Mouse (Mus musculus) ES-E14 (cell line): Measurements from ENCODE around the gene Hyal1. TPM values are rescaled to one million over a fixed set of nuclear protein-coding genes. Genes with fewer than 3 reads are reported as not detected.

ENCODE experiments used
- DNase-seq: peaks from one replicate; pipeline ENCODE4 v3.0.0-alpha.2; 2013; ENCODE audit warnings: low read depth, low spot score
- H3K27ac ChIP-seq: 2 replicates; pipeline ENCODE4 v1.5.1; 2012; ENCODE audit warnings: low read depth, mild to moderate bottlenecking, low read length, moderate library complexity, mixed read lengths; ENCODE audit not compliant: poor library complexity, insufficient read depth, severe bottlenecking
- H3K36me3 ChIP-seq: 2 replicates; pipeline ENCODE4 v1.6.1; 2012; ENCODE audit warnings: mild to moderate bottlenecking, low read length, moderate library complexity, mixed read lengths; ENCODE audit not compliant: control insufficient read depth, poor library complexity, insufficient read depth, severe bottlenecking
- H3K4me1 ChIP-seq, 2 experiments: fragments of 150-350 bp in 1 of 2; sonication (generic) in 1 of 2; 2 replicates each; pipeline ENCODE4 v1.6.1; 2012; ENCODE audit warnings: low read length in 2 of 2, mild to moderate bottlenecking in 1 of 2, mixed read lengths in 1 of 2; ENCODE audit not compliant: control insufficient read depth in 2 of 2, insufficient read depth in 2 of 2, poor library complexity in 1 of 2
- H3K4me3 ChIP-seq, 2 experiments: fragments of 150-350 bp in 1 of 2; sonication (generic) in 1 of 2; 2 replicates each; pipeline ENCODE4 v1.5.1; 2012; ENCODE audit warnings: low read length in 2 of 2, low read depth in 1 of 2, mild to moderate bottlenecking in 1 of 2, mixed read lengths in 1 of 2; ENCODE audit not compliant: insufficient read depth in 1 of 2, poor library complexity in 1 of 2, severe bottlenecking in 1 of 2
- H3K9ac ChIP-seq: 2 replicates; pipeline ENCODE4 v1.6.1; 2012; ENCODE audit warnings: low read depth, mild to moderate bottlenecking, low read length, mixed read lengths; ENCODE audit not compliant: poor library complexity, insufficient read depth, severe bottlenecking
- H3K9me3 ChIP-seq: fragments of 150-350 bp; sonication (generic); 2 replicates; pipeline ENCODE4 v1.6.1; 2012; ENCODE audit warnings: low read depth, mild to moderate bottlenecking, low read length; ENCODE audit not compliant: control insufficient read depth, insufficient read depth
- CHD2 ChIP-seq: IDR thresholded peaks from 2 replicates; pipeline ENCODE4 v1.6.1; 2014; ENCODE audit warnings: mild to moderate bottlenecking, low read depth, low read length, inconsistent platforms
- HCFC1 ChIP-seq: IDR thresholded peaks from 2 replicates; pipeline ENCODE4 v1.6.1; 2012; ENCODE audit warnings: low read length, inconsistent platforms, borderline replicate concordance; ENCODE audit not compliant: insufficient read depth
- MAFK ChIP-seq: IDR thresholded peaks from 2 replicates; pipeline ENCODE4 v1.6.1; 2014; ENCODE audit warnings: mild to moderate bottlenecking, low read depth, low read length, inconsistent platforms; ENCODE audit not compliant: insufficient read depth
- ZC3H11A ChIP-seq: IDR thresholded peaks from 2 replicates; pipeline ENCODE4 v1.6.1; 2012; ENCODE audit warnings: low read depth, mild to moderate bottlenecking, inconsistent platforms, low read length, borderline replicate concordance
- ZNF384 ChIP-seq: IDR thresholded peaks from 2 replicates; pipeline ENCODE4 v1.6.1; 2012; ENCODE audit warnings: low read depth, low read length, inconsistent platforms
- in situ Hi-C, 2 experiments: fragments of 600-800 bp; cut with MboI; formaldehyde crosslinking; loops; one replicate each; pipeline ENCODE4 v1.15.1; 2025; ENCODE audit warnings: low sequenced_read_pairs in 2 of 2, inconsistent platforms in 1 of 2; ENCODE audit not compliant: unreplicated experiment in 2 of 2
- total RNA-seq: library from RNA; depleted of rRNA; stranded (reverse); fragments of 300-350 nt; gene quantifications from 2 replicates; pipeline ENCODE4 v1.2.3, GENCODE M21; 2012

Hyal1 gene
- total RNA-seq, 1 experiment: 11.8 TPM

DNA sequence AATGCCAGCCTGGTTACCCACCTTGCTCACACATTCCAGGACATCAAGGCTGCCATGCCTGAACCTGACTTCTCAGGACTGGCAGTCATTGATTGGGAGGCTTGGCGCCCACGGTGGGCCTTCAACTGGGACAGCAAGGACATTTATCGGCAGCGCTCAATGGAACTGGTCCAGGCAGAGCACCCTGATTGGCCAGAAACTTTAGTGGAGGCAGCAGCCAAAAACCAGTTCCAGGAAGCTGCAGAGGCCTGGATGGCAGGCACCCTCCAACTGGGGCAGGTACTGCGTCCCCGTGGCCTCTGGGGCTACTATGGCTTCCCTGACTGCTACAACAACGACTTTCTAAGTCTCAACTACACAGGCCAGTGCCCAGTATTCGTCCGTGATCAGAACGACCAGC is 1.1 kb downstream of the Hyal1 start:
- Histone ChIP-seq H3K9ac (no peak overlapping the region), H3K4me1 (peaks cover 2 to 22% of the 10 kb centered on the region in 2 experiments; a peak in 2 of 4 replicates), H3K4me3 (no peak overlapping the region), H3K36me3 (no peaks in the 10 kb centered on the region; the same call in 1 of the 2 replicates), H3K27ac (no peak overlapping the region), H3K9me3 (no peaks in the 10 kb centered on the region)
- no peak for TF ChIP-seq ZC3H11A
- no peak for DNase-seq
- in situ Hi-C loops: no loop called here

DNA sequence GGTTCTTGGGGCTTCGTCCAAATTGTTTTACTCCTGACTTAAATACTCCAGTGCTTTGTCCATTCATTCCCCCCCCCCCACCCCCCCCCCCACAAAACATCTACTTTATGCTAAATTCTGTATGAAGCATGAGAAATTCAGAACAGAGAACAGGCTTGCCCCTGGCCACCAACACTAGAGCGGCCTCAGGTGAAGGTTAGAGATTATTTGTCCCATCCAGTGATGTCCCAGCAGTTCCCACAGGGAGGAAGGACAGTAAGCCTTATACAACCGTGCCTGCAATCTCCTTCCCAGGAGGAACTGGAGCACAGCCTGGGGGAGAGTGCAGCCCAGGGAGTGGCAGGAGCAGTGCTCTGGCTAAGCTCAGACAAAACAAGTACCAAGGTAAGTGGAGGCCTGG is 1.9 kb downstream of the Hyal1 start, which contains the start of gene Naa80:
Gene Naa80 (plus strand): TSS at position 301 of the 400 bp plus-strand sequence.
- Histone ChIP-seq H3K27ac (no peak within 1 kb of the TSS), H3K36me3 (no peaks in the 10 kb centered on the region; the same call in 1 of the 2 replicates), H3K4me3 (no peak within 1 kb of the TSS), H3K4me1 (peaks cover 2 to 22% of the 10 kb centered on the region in 2 experiments; a peak in 2 of 4 replicates), H3K9me3 (no peaks in the 10 kb centered on the region), H3K9ac (0 out of 2 replicates have a peak within 1 kb of the TSS, but pooled peaks have one; percentile 3)
- no peak for DNase-seq
- TF ChIP-seq ZNF384 (no peak), HCFC1 (no peak), CHD2 (no peak), MAFK (no peak), ZC3H11A (no peak)
- in situ Hi-C loops: no loop called here

DNA sequence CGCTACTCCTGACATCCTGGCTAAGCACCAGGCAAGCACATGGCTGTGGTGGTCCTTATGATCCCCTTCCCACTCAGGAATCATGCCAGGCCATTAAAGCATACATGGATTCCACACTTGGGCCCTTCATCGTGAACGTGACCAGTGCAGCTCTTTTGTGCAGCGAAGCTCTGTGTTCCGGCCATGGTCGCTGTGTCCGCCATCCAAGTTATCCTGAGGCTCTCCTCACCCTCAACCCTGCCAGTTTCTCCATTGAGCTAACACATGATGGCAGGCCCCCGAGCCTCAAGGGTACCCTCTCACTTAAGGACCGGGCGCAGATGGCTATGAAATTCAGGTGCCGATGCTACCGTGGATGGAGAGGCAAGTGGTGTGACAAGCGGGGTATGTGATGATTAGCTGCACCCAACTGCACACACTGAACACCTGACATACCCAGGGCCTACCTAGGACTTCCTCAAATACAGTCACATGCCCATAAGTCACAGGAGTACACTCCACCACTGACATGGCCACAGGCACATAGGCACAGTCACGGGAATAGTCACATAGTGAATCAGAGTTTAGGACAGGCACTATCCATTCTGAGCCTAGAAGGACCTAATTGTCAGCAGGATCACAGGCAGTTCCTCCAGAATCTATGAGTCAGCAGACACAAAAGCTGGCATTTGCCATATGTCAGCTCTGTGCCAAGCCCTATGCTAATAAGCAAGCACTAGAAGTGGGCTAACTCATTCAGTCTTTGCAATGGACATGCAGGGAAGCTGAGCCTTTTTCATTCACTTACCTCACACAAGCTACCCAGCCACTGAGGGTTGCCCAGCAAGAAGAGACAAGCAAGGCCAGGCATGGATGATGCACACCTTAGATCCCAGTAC is 2.5 kb downstream of the Hyal1 start:
- H3K4me3 ChIP-seq: no peak overlapping the region
- no peaks in the 10 kb centered on the region for H3K9me3 ChIP-seq
- TF ChIP-seq CHD2 (no peak), HCFC1 (no peak), MAFK (no peak), ZC3H11A (no peak), ZNF384 (no peak)
- H3K4me1 ChIP-seq: peaks cover 2 to 22% of the 10 kb centered on the region in 2 experiments; a peak in 2 of 4 replicates
- H3K27ac ChIP-seq: no peak overlapping the region
- H3K36me3 ChIP-seq: no peaks in the 10 kb centered on the region; the same call in 1 of the 2 replicates
- H3K9ac ChIP-seq: 0 out of 2 replicates have a peak overlapping the region, but pooled peaks have one; percentile 3
- no peak for DNase-seq
- in situ Hi-C loops: no loop called here

DNA sequence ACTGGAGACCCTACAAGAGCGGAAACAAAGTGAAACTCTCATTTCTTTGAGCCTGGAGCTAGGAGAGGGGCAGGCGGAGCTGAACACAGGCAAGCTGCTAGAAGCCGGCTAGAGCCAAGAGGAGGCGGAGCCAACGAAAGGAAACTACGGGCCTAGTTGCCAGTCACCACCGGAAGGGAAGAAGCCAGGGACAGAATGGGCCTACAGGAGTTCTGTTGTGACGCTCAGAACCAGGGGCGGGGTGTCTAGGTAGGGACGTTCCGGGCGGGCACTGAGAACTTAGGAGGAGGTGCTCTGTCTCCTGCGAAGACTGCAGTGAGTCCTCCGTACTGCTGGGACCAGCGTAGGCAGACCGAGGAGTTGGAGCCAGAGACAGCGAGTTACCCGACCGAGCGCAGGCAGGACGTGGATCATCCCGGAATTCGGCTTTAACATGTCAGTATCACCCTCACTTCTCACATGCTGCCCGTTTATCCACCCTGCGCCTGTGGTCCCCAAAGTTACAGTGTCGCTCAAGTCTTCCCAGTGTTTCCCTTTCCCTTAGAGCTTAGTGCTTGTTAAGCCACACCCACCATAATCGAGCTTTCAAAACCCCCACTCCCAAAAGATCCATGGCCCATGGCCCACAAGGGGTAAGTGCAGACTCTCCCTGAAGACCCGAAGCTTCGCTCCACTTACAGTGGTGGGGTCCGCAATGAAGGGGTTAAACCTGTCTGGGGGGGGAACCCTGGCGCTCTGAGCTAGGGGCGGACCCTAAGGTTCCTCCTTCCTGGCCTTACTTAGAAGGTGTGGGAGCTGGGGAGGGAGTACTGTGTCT is 4.0 kb downstream of the Hyal1 start, which contains the start of gene Hyal3:
Gene Hyal3 (plus strand): TSS at position 318 of the 817 bp plus-strand sequence.
- peaks cover 2 to 21% of the 10 kb centered on the region in 2 experiments; a peak in 1 of 4 replicates for H3K4me1 ChIP-seq
- H3K27ac ChIP-seq: peak within 1 kb of the TSS; percentile 51
- H3K9me3 ChIP-seq: no peaks in the 10 kb centered on the region
- in situ Hi-C loops: no loop called here
- no peaks in the 10 kb centered on the region; the same call in 1 of the 2 replicates for H3K36me3 ChIP-seq
- H3K9ac ChIP-seq: peak within 1 kb of the TSS; percentile 61
- DNase-seq: no peak
- peak within 1 kb of the TSS; percentile 65 to 76 for H3K4me3 ChIP-seq
- TF ChIP-seq CHD2 (no peak), ZNF384 (no peak), ZC3H11A (no peak), HCFC1 (no peak), MAFK (no peak)
